In the genomic region with DNA sequence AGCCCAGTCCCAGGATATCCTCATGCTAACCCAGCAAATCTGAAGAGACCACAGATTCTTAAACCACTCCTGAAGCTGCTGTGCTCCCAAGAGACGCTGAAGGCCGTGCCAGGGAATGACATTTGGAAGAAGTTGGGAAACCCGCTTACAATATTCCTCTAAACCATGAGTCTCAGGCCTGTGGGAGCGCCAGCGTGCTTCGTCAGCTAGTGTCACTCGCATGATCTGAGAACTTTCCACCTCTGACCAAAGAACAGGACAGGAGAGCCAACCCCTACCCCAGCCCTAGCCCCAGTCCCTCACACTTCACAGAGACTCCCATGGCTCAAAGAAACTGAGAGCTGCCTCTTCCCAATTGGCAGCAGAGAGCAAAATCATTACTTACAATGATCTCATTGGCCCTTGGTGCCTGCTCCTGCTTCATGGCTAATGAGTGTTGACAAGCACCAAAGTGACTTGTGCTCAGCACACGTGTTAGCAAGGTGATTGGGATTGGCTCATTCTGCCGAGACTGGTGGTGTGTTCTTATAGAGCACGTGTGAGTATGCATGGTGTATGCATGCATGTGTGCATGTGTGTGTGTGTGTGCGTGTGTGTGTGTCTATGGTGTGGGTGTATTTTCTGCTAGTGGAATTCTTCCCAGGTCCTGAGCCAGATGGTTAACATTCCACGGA, we compare ENCODE assay signal across 20 mouse cellular contexts.
DNase-seq lines count a peak whose midpoint lies in the region; ATAC-seq and TF ChIP-seq lines count a peak whose summit lies in the region.
"Had no signal": no experiment of that assay in that cellular context is flagged by ENCODE, and none has a peak within 500 bp of the region (broad histone marks: within the 10 kb centered on the region; RNA-seq: fewer than 3 reads in every experiment).

No protein-coding gene starts in this region.

- 0 out of 2 replicates have a peak, but pooled peaks have one; percentile 7 for ATAC-seq in frontal cortex, adult (ENCODE audit: low TSS enrichment)
- peak; percentile 76 for ATAC-seq in heart, postnatal 0 days (ENCODE audit: insufficient read depth, low read depth)
- ATAC-seq in lung, postnatal 0 days = no peak; the same call in 1 of the 2 replicates
- ATAC-seq: CD4-positive, CD25-positive, alpha-beta regulatory T cell, adult 4 months; forebrain, embryonic 16.5 days had no signal

- no peak for DNase-seq in frontal cortex, postnatal 14 days (ENCODE audit: low spot score in 2 of 2)
- DNase-seq in heart, postnatal 0 days (ENCODE audit: low spot score) = peak; percentile 65
- DNase-seq in heart, adult 2 months = no peak
- DNase-seq in lung, postnatal 0 days (ENCODE audit: low spot score) = peak; percentile 45
- DNase-seq in lung, adult 2 months = no peak
- DNase-seq in spleen, postnatal 36 days (ENCODE audit: low spot score in 2 of 2) = no peak
- DNase-seq: adrenal gland, postnatal 25 days; cerebellum, adult 11 months; kidney, adult 18-20 months; kidney, postnatal 10 days; left cerebral cortex, postnatal 4 days; right cerebral cortex, adult 18-20 months; thymus, postnatal 25 days had no signal

- 49% methylated on average over 12 of the region's 12 CpGs for WGBS in heart, postnatal 0 days
- 74% methylated on average over 12 of the region's 12 CpGs for WGBS in heart, adult 2 months
- 74% methylated on average over 12 of the region's 12 CpGs for WGBS in lung, postnatal 0 days
- WGBS in lung, adult 2 months = 78% methylated on average over 12 of the region's 12 CpGs

- no peak overlapping the region for H3K4me3 ChIP-seq in heart, postnatal 0 days (ENCODE audit: low read depth, low read length)
- H3K4me3 ChIP-seq in heart, adult 2 months = no peak overlapping the region
- H3K4me3 ChIP-seq in lung, postnatal 0 days (ENCODE audit: low read depth, low read length) = no peak overlapping the region
- no peak overlapping the region for H3K4me3 ChIP-seq in lung, adult 2 months (replicated peaks; ENCODE audit: extremely low read depth, low read depth, low read length)
- H3K4me3 ChIP-seq: embryonic facial prominence, embryonic 15.5 days; midbrain, embryonic 10.5 days had no signal

- peaks cover 11% of the 10 kb centered on the region; the same call in 1 of the 2 replicates for H3K4me1 ChIP-seq in heart, postnatal 0 days (ENCODE audit: control insufficient read depth, insufficient read depth)
- peaks cover 2% of the 10 kb centered on the region; the same call in 1 of the 2 replicates for H3K4me1 ChIP-seq in heart, adult 2 months (ENCODE audit: control insufficient read depth, insufficient read depth, low read length)
- no peaks in the 10 kb centered on the region for H3K4me1 ChIP-seq in lung, postnatal 0 days (ENCODE audit: insufficient read depth, low read depth, low read length)
- H3K4me1 ChIP-seq in lung, adult 2 months (ENCODE audit: control insufficient read depth, insufficient read depth, low read length) = peaks cover 4% of the 10 kb centered on the region

- H3K79me2 ChIP-seq in heart, adult 2 months (replicated peaks; ENCODE audit: control insufficient read depth, insufficient read depth, low read length) = no peaks in the 10 kb centered on the region

- intact Hi-C loops in heart, adult 2 months (cut with DNase I) = no loop called here

- H3K36me3 ChIP-seq in heart, postnatal 0 days (replicated peaks; ENCODE audit: control insufficient read depth, insufficient read depth, low read length) = no peaks in the 10 kb centered on the region
- H3K36me3 ChIP-seq in heart, adult 2 months (ENCODE audit: control insufficient read depth, insufficient read depth, low read length) = no peaks in the 10 kb centered on the region
- no peaks in the 10 kb centered on the region for H3K36me3 ChIP-seq in lung, postnatal 0 days (ENCODE audit: insufficient read depth, low read length)
- H3K36me3 ChIP-seq: embryonic facial prominence, embryonic 15.5 days; midbrain, embryonic 10.5 days had no signal

- no peak overlapping the region for H3K9ac ChIP-seq in heart, postnatal 0 days (replicated peaks; ENCODE audit: low read depth, low read length)
- H3K9ac ChIP-seq in heart, adult 2 months (ENCODE audit: low read depth, low read length) = no peak overlapping the region
- no peak overlapping the region for H3K9ac ChIP-seq in lung, postnatal 0 days (replicated peaks; ENCODE audit: low read depth)
- H3K9ac ChIP-seq: embryonic facial prominence, embryonic 15.5 days had no signal

- TF ChIP-seq POLR2A in heart, adult 2 months (IDR thresholded peaks at IDR 0.05; ENCODE audit: insufficient read depth, low read depth, low read length) = no peak
- no peak for TF ChIP-seq POLR2A in lung, adult 2 months (IDR thresholded peaks at IDR 0.05; ENCODE audit: borderline replicate concordance, extremely low read depth, low read depth, low read length)

- H3K9me3 ChIP-seq in heart, postnatal 0 days (replicated peaks; ENCODE audit: control insufficient read depth, low read length) = no peaks in the 10 kb centered on the region
- H3K9me3 ChIP-seq in lung, postnatal 0 days (ENCODE audit: low read length) = no peaks in the 10 kb centered on the region
- H3K9me3 ChIP-seq: embryonic facial prominence, embryonic 15.5 days; midbrain, embryonic 10.5 days had no signal

- 0 out of 2 replicates have a peak, but pooled peaks cover 6% of the 10 kb centered on the region for H3K27me3 ChIP-seq in heart, postnatal 0 days (ENCODE audit: control insufficient read depth, insufficient read depth, low read length)
- no peaks in the 10 kb centered on the region for H3K27me3 ChIP-seq in heart, adult 2 months (ENCODE audit: control insufficient read depth, insufficient read depth, low read length)
- no peaks in the 10 kb centered on the region for H3K27me3 ChIP-seq in lung, postnatal 0 days (replicated peaks; ENCODE audit: insufficient read depth, low read length)
- H3K27me3 ChIP-seq: embryonic facial prominence, embryonic 15.5 days had no signal

- no peak overlapping the region for H3K27ac ChIP-seq in heart, postnatal 0 days (ENCODE audit: low read depth)
- H3K27ac ChIP-seq in heart, adult 2 months = no peak overlapping the region
- no peak overlapping the region for H3K27ac ChIP-seq in lung, postnatal 0 days (ENCODE audit: low read length)
- H3K27ac ChIP-seq: embryonic facial prominence, embryonic 15.5 days; macrophage; midbrain, embryonic 10.5 days had no signal

- no peak overlapping the region for H3K4me2 ChIP-seq in heart, postnatal 0 days (ENCODE audit: low read depth, low read length)
- H3K4me2 ChIP-seq in lung, postnatal 0 days (replicated peaks; ENCODE audit: low read depth, low read length) = no peak overlapping the region
- H3K4me2 ChIP-seq: embryonic facial prominence, embryonic 15.5 days; liver, embryonic 11.5 days had no signal

- no peak for TF ChIP-seq EP300 in heart, postnatal 0 days (IDR thresholded peaks at IDR 0.05; ENCODE audit: low read depth)
- no peak for TF ChIP-seq EP300 in heart, adult 2 months (IDR thresholded peaks at IDR 0.05; ENCODE audit: insufficient read depth, low read depth, low read length)
- no peak for TF ChIP-seq EP300 in lung, postnatal 0 days (IDR thresholded peaks at IDR 0.05)

- TF ChIP-seq CTCF in heart, postnatal 0 days (IDR thresholded peaks at IDR 0.05; ENCODE audit: low read depth) = no peak
- no peak for TF ChIP-seq CTCF in heart, adult 2 months (IDR thresholded peaks at IDR 0.05)
- TF ChIP-seq CTCF in lung, postnatal 0 days (IDR thresholded peaks at IDR 0.05) = no peak
- no peak for TF ChIP-seq CTCF in lung, adult 2 months (IDR thresholded peaks at IDR 0.05; ENCODE audit: insufficient read depth, low read length)

Comparison
In these comparisons a context has a peak if more than half of its experiments do, and no peak if none do; other contexts are left out.
1. DNase-seq: peak in heart, postnatal 0 days (single experiment) and lung, postnatal 0 days (single experiment); none in frontal cortex, postnatal 14 days (0 of 2), heart, adult 2 months (0 of 2), lung, adult 2 months (single experiment) and spleen, postnatal 36 days (0 of 2).